Mouse (Mus musculus) myocyte (in vitro differentiated cells): ENCODE results near the gene Prkg1.

Source experiments
- E2F4 ChIP-seq: IDR thresholded peaks from one replicate; pipeline ENCODE4 v1.6.1; 2011; ENCODE audit warnings: mild to moderate bottlenecking, control low read depth, moderate library complexity; ENCODE audit not compliant: insufficient read depth
- MAX ChIP-seq: IDR thresholded peaks from one replicate; pipeline ENCODE4 v1.6.1; 2011; ENCODE audit warnings: low read depth, mild to moderate bottlenecking, control low read depth
- MYOG ChIP-seq, 3 experiments: IDR thresholded peaks; one replicate each; pipeline ENCODE4 v1.6.1; 2011; ENCODE audit warnings: control low read depth in 2 of 3, low read depth in 2 of 3, mild to moderate bottlenecking in 2 of 3; ENCODE audit not compliant: insufficient read length in 2 of 3, control insufficient read depth in 1 of 3, insufficient read depth in 1 of 3
- POLR2A ChIP-seq: IDR thresholded peaks from one replicate; pipeline ENCODE4 v1.6.1; 2011; ENCODE audit warnings: low read depth, mild to moderate bottlenecking, control low read depth, moderate library complexity; ENCODE audit not compliant: insufficient read length
- TCF12 ChIP-seq: IDR thresholded peaks from one replicate; pipeline ENCODE4 v1.6.1; 2011; ENCODE audit warnings: mild to moderate bottlenecking, control low read depth; ENCODE audit not compliant: poor library complexity, insufficient read depth, severe bottlenecking
- USF1 ChIP-seq: IDR thresholded peaks from one replicate; pipeline ENCODE4 v1.6.1; 2011; ENCODE audit warnings: low read depth, mild to moderate bottlenecking, control low read depth, moderate library complexity

GRCm38 (mm10) chr19:31442311-31442710 lies 322.5 kb downstream of the Prkg1 start:
- TF ChIP-seq POLR2A, result no peak
- TF ChIP-seq MAX, result no peak
- no peak for TF ChIP-seq MYOG (IDR thresholded peaks at IDR 0.05; ENCODE audit: control insufficient read depth in 1 of 3, insufficient read depth in 1 of 3, insufficient read length in 2 of 3, low read depth in 2 of 3)
- no peak for TF ChIP-seq USF1
- TF ChIP-seq E2F4, result no peak
- no peak for TF ChIP-seq TCF12
